Mouse (Mus musculus) neural tube, embryonic 12.5 days (tissue): ENCODE measurements around the gene Cby1. TPM values are rescaled to one million over a fixed set of nuclear protein-coding genes. Genes with fewer than 3 reads are reported as not detected.
A peak's percentile ranks its signal among the peaks of the same experiment; 100 is the strongest.

Experiments
- ATAC-seq: fragments of 200-750 bp; cut with Nextera tagmentation; 2 replicates; pipeline ENCODE4 v1.8.0; 2017; ENCODE audit warnings: low read depth, mild to moderate bottlenecking, moderate TSS enrichment, moderate library complexity; ENCODE audit not compliant: low FRiP score
- H3K27ac ChIP-seq: fragments of 300-500 bp; sonication (generic); 2 replicates; pipeline ENCODE4 v1.5.1; 2016
- H3K27me3 ChIP-seq: fragments of 300-500 bp; sonication (generic); replicated peaks from 2 replicates; pipeline ENCODE4 v1.6.1; 2016; ENCODE audit warnings: mild to moderate bottlenecking
- H3K36me3 ChIP-seq: fragments of 300-500 bp; sonication (generic); 2 replicates; pipeline ENCODE4 v1.6.1; 2016; ENCODE audit warnings: mild to moderate bottlenecking
- H3K4me1 ChIP-seq: fragments of 300-500 bp; sonication (generic); 2 replicates; pipeline ENCODE4 v1.6.1; 2016
- H3K4me2 ChIP-seq: fragments of 300-500 bp; sonication (generic); replicated peaks from 2 replicates; pipeline ENCODE4 v1.6.1; 2016; ENCODE audit warnings: mild to moderate bottlenecking
- H3K4me3 ChIP-seq: fragments of 300-500 bp; sonication (generic); 2 replicates; pipeline ENCODE4 v1.5.1; 2016
- H3K9ac ChIP-seq: fragments of 300-500 bp; sonication (generic); 2 replicates; pipeline ENCODE4 v1.6.1; 2016; ENCODE audit warnings: mild to moderate bottlenecking
- H3K9me3 ChIP-seq: fragments of 300-500 bp; sonication (generic); 2 replicates; pipeline ENCODE4 v1.6.1; 2016; ENCODE audit warnings: mild to moderate bottlenecking
- WGBS: fragments of 180-500 bp; shearing (Covaris S2); methylation state at CpG from one replicate; pipeline ENCODE4 v1.1.7; 2016; 5-methylcytosine and 5-hydroxymethylcytosine counted together
- polyA plus RNA-seq: library from polyadenylated mRNA; unstranded; fragments of >200 nt; fragmentation: Nextera tagmentation; extraction: Ambion mirVana; gene quantifications from 2 replicates; pipeline ENCODE4 v1.2.1, GENCODE M21; 2016

Cby1 gene
- polyA plus RNA-seq = 72.0 and 74.2 TPM in 2 replicates

GRCm38 (mm10) chr15:79658531-79659375 lies at the start of gene Cby1, which contains the start of gene Fam227a:
Gene Cby1 (plus strand): TSS chr15:79659199.
Gene Fam227a (minus strand): TSS chr15:79658956.
- peak within 1 kb of the TSS; percentile 86 for H3K27ac ChIP-seq
- H3K9me3 ChIP-seq = no peaks in the 10 kb centered on the region
- peak; percentile 85 for ATAC-seq
- peaks cover 6% of the 10 kb centered on the region for H3K4me1 ChIP-seq
- H3K36me3 ChIP-seq = peaks cover 8% of the 10 kb centered on the region
- peak within 1 kb of the TSS; percentile 61 for H3K4me3 ChIP-seq
- under 1% methylated on average over 55 of the region's 55 CpGs for WGBS
- H3K4me2 ChIP-seq = peak within 1 kb of the TSS; percentile 80
- peak within 1 kb of the TSS; percentile 79 for H3K9ac ChIP-seq
- H3K27me3 ChIP-seq = no peaks in the 10 kb centered on the region

- Histone ChIP-seq H3K4me1 (peaks cover 10% of the 10 kb centered on the region; the same call in 1 of the 2 replicates), H3K27ac (no peak overlapping the region), H3K4me2 (no peak overlapping the region), H3K27me3 (peaks cover 12% of the 10 kb centered on the region), H3K9me3 (no peaks in the 10 kb centered on the region), H3K36me3 (peaks cover 29% of the 10 kb centered on the region), H3K9ac (no peak overlapping the region), H3K4me3 (no peak overlapping the region)
- ATAC-seq = no peak
- 97% methylated on average over 2 of the region's 2 CpGs for WGBS
Measured at GRCm38 (mm10) chr15:79609226-79609625, 49.8 kb upstream of the Cby1 start.

GRCm38 (mm10) chr15:79615501-79615900 lies 43.5 kb upstream of the Cby1 start:
- ATAC-seq = no peak
- WGBS = 87% methylated on average over 7 of the region's 7 CpGs

GRCm38 (mm10) chr15:79616729-79617128 lies 42.3 kb upstream of the Cby1 start:
- Histone ChIP-seq H3K9ac (no peak overlapping the region), H3K27me3 (no peaks in the 10 kb centered on the region), H3K4me2 (no peak overlapping the region), H3K36me3 (peaks cover 61% of the 10 kb centered on the region), H3K4me1 (no peaks in the 10 kb centered on the region), H3K27ac (no peak overlapping the region), H3K4me3 (no peak overlapping the region), H3K9me3 (no peaks in the 10 kb centered on the region)
- 90% methylated on average over 5 of the region's 5 CpGs for WGBS
- no peak for ATAC-seq

More at GRCm38 (mm10) chr15:79615501-79615900, 43.5 kb upstream of the Cby1 start:
- Histone ChIP-seq H3K27me3 (no peaks in the 10 kb centered on the region), H3K27ac (no peak overlapping the region), H3K4me2 (no peak overlapping the region), H3K4me1 (no peaks in the 10 kb centered on the region), H3K9ac (no peak overlapping the region), H3K36me3 (peaks cover 58% of the 10 kb centered on the region), H3K9me3 (no peaks in the 10 kb centered on the region), H3K4me3 (no peak overlapping the region)

GRCm38 (mm10) chr15:79617135-79617534 lies 41.9 kb upstream of the Cby1 start:
- no peaks in the 10 kb centered on the region for H3K9me3 ChIP-seq
- no peak overlapping the region for H3K27ac ChIP-seq
- peaks cover 65% of the 10 kb centered on the region for H3K36me3 ChIP-seq
- H3K27me3 ChIP-seq = no peaks in the 10 kb centered on the region
- no peak overlapping the region for H3K4me2 ChIP-seq
- H3K9ac ChIP-seq = no peak overlapping the region
- no peak for ATAC-seq
- H3K4me1 ChIP-seq = no peaks in the 10 kb centered on the region
- 79% methylated on average over 11 of the region's 11 CpGs for WGBS
- H3K4me3 ChIP-seq = no peak overlapping the region

GRCm38 (mm10) chr15:79618456-79618855 lies 40.5 kb upstream of the Cby1 start:
- H3K36me3 ChIP-seq = peaks cover 65% of the 10 kb centered on the region
- H3K27me3 ChIP-seq = no peaks in the 10 kb centered on the region
- no peak overlapping the region for H3K9ac ChIP-seq
- 85% methylated on average over 7 of the region's 7 CpGs for WGBS
- H3K4me3 ChIP-seq = no peak overlapping the region
- H3K9me3 ChIP-seq = no peaks in the 10 kb centered on the region
- ATAC-seq = no peak
- H3K4me1 ChIP-seq = no peaks in the 10 kb centered on the region
- no peak overlapping the region for H3K4me2 ChIP-seq
- H3K27ac ChIP-seq = no peak overlapping the region

GRCm38 (mm10) chr15:79619770-79620414 lies 39.1 kb upstream of the Cby1 start:
- Histone ChIP-seq H3K4me3 (no peak overlapping the region), H3K9me3 (no peaks in the 10 kb centered on the region), H3K4me2 (no peak overlapping the region), H3K36me3 (peaks cover 74% of the 10 kb centered on the region), H3K27me3 (no peaks in the 10 kb centered on the region), H3K27ac (no peak overlapping the region), H3K4me1 (no peaks in the 10 kb centered on the region), H3K9ac (no peak overlapping the region)
- no peak for ATAC-seq
- WGBS = 82% methylated on average over 11 of the region's 11 CpGs

- H3K9ac ChIP-seq = no peak overlapping the region
- no peak overlapping the region for H3K27ac ChIP-seq
- WGBS = 75% methylated on average over 2 of the region's 2 CpGs
- H3K9me3 ChIP-seq = no peaks in the 10 kb centered on the region
- H3K36me3 ChIP-seq = peaks cover 88% of the 10 kb centered on the region
- no peak for ATAC-seq
- H3K27me3 ChIP-seq = no peaks in the 10 kb centered on the region
- H3K4me3 ChIP-seq = no peak overlapping the region
- no peaks in the 10 kb centered on the region for H3K4me1 ChIP-seq
- no peak overlapping the region for H3K4me2 ChIP-seq
Measured at GRCm38 (mm10) chr15:79630471-79630870, 28.5 kb upstream of the Cby1 start.

- 83% methylated on average over 12 of the region's 12 CpGs for WGBS
Measured at GRCm38 (mm10) chr15:79641135-79641817, 17.7 kb upstream of the Cby1 start.

GRCm38 (mm10) chr15:79645483-79645882 lies 13.5 kb upstream of the Cby1 start:
- peaks cover 60% of the 10 kb centered on the region for H3K36me3 ChIP-seq
- H3K4me2 ChIP-seq = no peak overlapping the region
- no peak overlapping the region for H3K9ac ChIP-seq
- no peaks in the 10 kb centered on the region for H3K9me3 ChIP-seq
- WGBS = 86% methylated on average over 2 of the region's 2 CpGs
- ATAC-seq = no peak
- H3K27me3 ChIP-seq = no peaks in the 10 kb centered on the region
- no peak overlapping the region for H3K4me3 ChIP-seq
- H3K27ac ChIP-seq = no peak overlapping the region
- no peaks in the 10 kb centered on the region for H3K4me1 ChIP-seq

More at GRCm38 (mm10) chr15:79641135-79641817, 17.7 kb upstream of the Cby1 start:
- Histone ChIP-seq H3K4me2 (no peak overlapping the region), H3K4me3 (no peak overlapping the region), H3K4me1 (no peaks in the 10 kb centered on the region), H3K9me3 (no peaks in the 10 kb centered on the region), H3K36me3 (peaks cover 60% of the 10 kb centered on the region), H3K9ac (no peak overlapping the region), H3K27ac (no peak overlapping the region), H3K27me3 (no peaks in the 10 kb centered on the region)
- no peak for ATAC-seq

GRCm38 (mm10) chr15:79648130-79648529 lies 10.9 kb upstream of the Cby1 start:
- Histone ChIP-seq H3K9me3 (no peaks in the 10 kb centered on the region), H3K4me2 (no peak overlapping the region), H3K4me1 (no peaks in the 10 kb centered on the region), H3K36me3 (peaks cover 39% of the 10 kb centered on the region), H3K9ac (no peak overlapping the region), H3K27me3 (no peaks in the 10 kb centered on the region), H3K4me3 (no peak overlapping the region), H3K27ac (no peak overlapping the region)
- 89% methylated on average over 12 of the region's 12 CpGs for WGBS
- no peak for ATAC-seq

- no peaks in the 10 kb centered on the region for H3K4me1 ChIP-seq
- H3K27ac ChIP-seq = no peak overlapping the region
- peaks cover 30% of the 10 kb centered on the region for H3K36me3 ChIP-seq
- ATAC-seq = no peak
- no peaks in the 10 kb centered on the region for H3K27me3 ChIP-seq
- H3K4me3 ChIP-seq = no peak overlapping the region
- H3K9ac ChIP-seq = no peak overlapping the region
- no peaks in the 10 kb centered on the region for H3K9me3 ChIP-seq
- H3K4me2 ChIP-seq = no peak overlapping the region
Measured at GRCm38 (mm10) chr15:79650569-79650968, 8.4 kb upstream of the Cby1 start.
